Mouse (Mus musculus): ENCODE results near the gene Cdc6. TPM values are rescaled to one million over a fixed set of nuclear protein-coding genes. Genes with fewer than 3 reads are reported as not detected.

Gene Cdc6
- total and polyA plus RNA-seq, 2 experiments from 2014 or later, result 1.4 to 4.2 TPM

- Histone ChIP-seq H3K4me1 (ENCODE audit: control insufficient read depth, insufficient read depth) (peaks cover 55% of the 10 kb centered on the region), H3K4me3 (ENCODE audit: low read depth, low read length) (no peak overlapping the region), H3K9me3 (replicated peaks; ENCODE audit: control insufficient read depth, low read length) (no peaks in the 10 kb centered on the region), H3K27ac (ENCODE audit: low read depth) (peak overlapping the region; percentile 28; the same call in 1 of the 2 replicates), H3K4me2 (ENCODE audit: low read depth, low read length) (no peak overlapping the region), H3K9ac (replicated peaks; ENCODE audit: low read depth, low read length) (no peak overlapping the region), H3K27me3 (ENCODE audit: control insufficient read depth, insufficient read depth, low read length) (no peaks in the 10 kb centered on the region), H3K36me3 (replicated peaks; ENCODE audit: control insufficient read depth, insufficient read depth, low read length) (peaks cover 6% of the 10 kb centered on the region; the same call in 1 of the 2 replicates)
- WGBS, result 28% methylated on average over 10 of the region's 10 CpGs
- no peak for TF ChIP-seq EP300 (IDR thresholded peaks at IDR 0.05; ENCODE audit: low read depth)
- TF ChIP-seq CTCF (IDR thresholded peaks at IDR 0.05; ENCODE audit: low read depth), result no peak
- DNase-seq (ENCODE audit: low spot score), result peak; percentile 13
- ATAC-seq (ENCODE audit: insufficient read depth, low read depth), result no peak
These were observed 17.7 kb downstream of the Cdc6 start for GRCm38 (mm10) chr11:98925265-98925721.

- Histone ChIP-seq H3K4me2 (ENCODE audit: low read depth, low read length) (no peak overlapping the region), H3K36me3 (replicated peaks; ENCODE audit: control insufficient read depth, insufficient read depth, low read length) (peaks cover 2% of the 10 kb centered on the region; the same call in 1 of the 2 replicates), H3K4me1 (ENCODE audit: control insufficient read depth, insufficient read depth) (peaks cover 61% of the 10 kb centered on the region), H3K9ac (replicated peaks; ENCODE audit: low read depth, low read length) (no peak overlapping the region), H3K27me3 (ENCODE audit: control insufficient read depth, insufficient read depth, low read length) (no peaks in the 10 kb centered on the region), H3K4me3 (ENCODE audit: low read depth, low read length) (no peak overlapping the region), H3K9me3 (replicated peaks; ENCODE audit: control insufficient read depth, low read length) (no peaks in the 10 kb centered on the region), H3K27ac (ENCODE audit: low read depth) (peak overlapping the region; percentile 28)
- DNase-seq (ENCODE audit: low spot score) (peak; percentile 17), ATAC-seq (ENCODE audit: insufficient read depth, low read depth) (no peak)
- TF ChIP-seq EP300 (IDR thresholded peaks at IDR 0.05; ENCODE audit: low read depth), result no peak
- TF ChIP-seq CTCF (IDR thresholded peaks at IDR 0.05; ENCODE audit: low read depth), result no peak
- WGBS, result 18% methylated on average over 12 of the region's 12 CpGs
These were observed 18.3 kb downstream of the Cdc6 start for GRCm38 (mm10) chr11:98925868-98926311.

DNA sequence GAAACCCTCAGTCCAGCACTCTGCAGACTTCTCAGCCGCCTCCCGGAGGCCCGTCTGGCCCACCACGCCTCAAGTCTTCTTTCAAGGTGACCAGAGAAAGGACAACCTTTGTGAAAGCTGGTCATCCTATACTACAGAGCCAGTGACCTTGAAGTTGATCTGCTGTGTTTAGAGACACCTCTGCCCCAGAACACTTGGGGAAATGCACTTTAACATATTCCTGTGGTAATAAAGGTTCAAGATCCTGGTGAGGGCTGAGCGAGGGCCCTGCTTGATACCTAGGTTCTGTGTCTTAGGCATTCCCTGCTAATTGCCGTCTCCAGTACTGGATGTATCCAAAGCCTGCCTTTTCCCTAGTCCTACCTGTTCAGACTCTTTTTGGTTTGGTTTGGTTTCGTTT lies 19.0 kb downstream of the Cdc6 start:
- 69% methylated on average over 7 of the region's 7 CpGs for WGBS
- peaks cover 67% of the 10 kb centered on the region for H3K4me1 ChIP-seq (ENCODE audit: control insufficient read depth, insufficient read depth)
- H3K9ac ChIP-seq (replicated peaks; ENCODE audit: low read depth, low read length), result no peak overlapping the region
- H3K27me3 ChIP-seq (ENCODE audit: control insufficient read depth, insufficient read depth, low read length), result no peaks in the 10 kb centered on the region
- no peaks in the 10 kb centered on the region for H3K36me3 ChIP-seq (replicated peaks; ENCODE audit: control insufficient read depth, insufficient read depth, low read length)
- no peak for TF ChIP-seq EP300 (IDR thresholded peaks at IDR 0.05; ENCODE audit: low read depth)
- TF ChIP-seq CTCF (IDR thresholded peaks at IDR 0.05; ENCODE audit: low read depth), result no peak
- ATAC-seq (ENCODE audit: insufficient read depth, low read depth), result no peak
- DNase-seq (ENCODE audit: low spot score), result no peak
- peak overlapping the region; percentile 28; the same call in 1 of the 2 replicates for H3K27ac ChIP-seq (ENCODE audit: low read depth)
- no peaks in the 10 kb centered on the region for H3K9me3 ChIP-seq (replicated peaks; ENCODE audit: control insufficient read depth, low read length)
- no peak overlapping the region for H3K4me2 ChIP-seq (ENCODE audit: low read depth, low read length)
- H3K4me3 ChIP-seq (ENCODE audit: low read depth, low read length), result no peak overlapping the region

DNA sequence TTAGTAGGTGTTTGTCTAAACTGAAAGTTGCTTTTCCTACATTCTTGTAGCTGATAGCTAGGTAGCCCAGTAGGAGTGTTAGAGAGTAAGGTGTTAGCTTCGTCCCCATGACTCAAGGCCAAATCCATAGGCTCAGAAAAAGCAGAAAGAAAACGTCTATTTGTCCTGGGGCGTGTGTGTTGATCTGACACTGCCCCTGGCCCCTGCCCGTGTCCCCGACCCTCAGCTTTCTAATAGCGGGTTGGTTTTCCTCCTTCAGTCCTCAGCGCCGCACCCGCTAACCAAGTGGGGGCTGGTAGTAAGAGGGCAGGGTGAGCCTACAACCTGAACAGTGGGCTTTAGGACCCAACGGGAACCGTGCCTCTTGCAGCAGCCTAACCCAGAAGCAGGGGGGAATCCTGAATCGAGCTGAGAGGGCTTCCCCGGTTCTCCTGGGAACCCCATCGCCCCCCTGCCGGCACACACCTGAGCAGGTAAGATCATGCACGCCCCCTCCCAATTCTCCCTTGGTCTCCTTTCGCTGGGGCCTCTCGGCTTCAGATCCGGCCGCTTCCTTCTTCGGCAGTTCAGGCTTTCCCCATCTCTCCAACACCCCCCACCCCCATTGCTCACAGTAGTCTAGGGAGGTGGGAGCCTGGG lies 20.0 kb downstream of the Cdc6 start, which contains the start of gene Rara:
Gene Rara, plus strand, starts transcription at position 381 of the 639 bp plus-strand sequence.
- TF ChIP-seq CTCF (IDR thresholded peaks at IDR 0.05; ENCODE audit: low read depth), result no peak
- no peak for TF ChIP-seq EP300 (IDR thresholded peaks at IDR 0.05; ENCODE audit: low read depth)
- Histone ChIP-seq H3K27me3 (ENCODE audit: control insufficient read depth, insufficient read depth, low read length) (no peaks in the 10 kb centered on the region), H3K4me2 (ENCODE audit: low read depth, low read length) (peak within 1 kb of the TSS; percentile 81), H3K9me3 (replicated peaks; ENCODE audit: control insufficient read depth, low read length) (no peaks in the 10 kb centered on the region), H3K4me3 (ENCODE audit: low read depth, low read length) (peak within 1 kb of the TSS; percentile 74), H3K27ac (ENCODE audit: low read depth) (peak within 1 kb of the TSS; percentile 95), H3K9ac (replicated peaks; ENCODE audit: low read depth, low read length) (peak within 1 kb of the TSS; percentile 80), H3K4me1 (ENCODE audit: control insufficient read depth, insufficient read depth) (peaks cover 78% of the 10 kb centered on the region), H3K36me3 (replicated peaks; ENCODE audit: control insufficient read depth, insufficient read depth, low read length) (no peaks in the 10 kb centered on the region)
- 11% methylated on average over 21 of the region's 21 CpGs for WGBS
- ATAC-seq (ENCODE audit: insufficient read depth, low read depth), result no peak
- peak; percentile 32 for DNase-seq (ENCODE audit: low spot score)

- H3K4me2 ChIP-seq (ENCODE audit: low read depth, low read length), result peak overlapping the region; percentile 81
- ATAC-seq (ENCODE audit: insufficient read depth, low read depth) (no peak), DNase-seq (ENCODE audit: low spot score) (peak; percentile 13)
- TF ChIP-seq EP300 (IDR thresholded peaks at IDR 0.05; ENCODE audit: low read depth) (no peak), CTCF (IDR thresholded peaks at IDR 0.05; ENCODE audit: low read depth) (no peak)
- no peaks in the 10 kb centered on the region for H3K27me3 ChIP-seq (ENCODE audit: control insufficient read depth, insufficient read depth, low read length)
- H3K4me3 ChIP-seq (ENCODE audit: low read depth, low read length), result peak overlapping the region; percentile 74
- WGBS, result 20% methylated on average over 12 of the region's 12 CpGs
- H3K9me3 ChIP-seq (replicated peaks; ENCODE audit: control insufficient read depth, low read length), result no peaks in the 10 kb centered on the region
- H3K36me3 ChIP-seq (replicated peaks; ENCODE audit: control insufficient read depth, insufficient read depth, low read length), result no peaks in the 10 kb centered on the region
- H3K4me1 ChIP-seq (ENCODE audit: control insufficient read depth, insufficient read depth), result peaks cover 85% of the 10 kb centered on the region
- peak overlapping the region; percentile 80 for H3K9ac ChIP-seq (replicated peaks; ENCODE audit: low read depth, low read length)
- H3K27ac ChIP-seq (ENCODE audit: low read depth), result peak overlapping the region; percentile 95
These were observed 20.7 kb downstream of the Cdc6 start for GRCm38 (mm10) chr11:98928186-98928893.
